Mouse (Mus musculus): Measurements from ENCODE around the gene Rbm44. TPM values are rescaled to one million over a fixed set of nuclear protein-coding genes. Genes with fewer than 3 reads are reported as not detected.

The Rbm44 gene
- polyA plus RNA-seq, 1 experiment: not detected

- no peak for DNase-seq (ENCODE audit: low read depth, low spot score)
- 51% methylated on average over 3 of the region's 3 CpGs for WGBS
Measured at GRCm38 (mm10) chr1:91176026-91176425, 31.1 kb downstream of the Rbm44 start.

DNA sequence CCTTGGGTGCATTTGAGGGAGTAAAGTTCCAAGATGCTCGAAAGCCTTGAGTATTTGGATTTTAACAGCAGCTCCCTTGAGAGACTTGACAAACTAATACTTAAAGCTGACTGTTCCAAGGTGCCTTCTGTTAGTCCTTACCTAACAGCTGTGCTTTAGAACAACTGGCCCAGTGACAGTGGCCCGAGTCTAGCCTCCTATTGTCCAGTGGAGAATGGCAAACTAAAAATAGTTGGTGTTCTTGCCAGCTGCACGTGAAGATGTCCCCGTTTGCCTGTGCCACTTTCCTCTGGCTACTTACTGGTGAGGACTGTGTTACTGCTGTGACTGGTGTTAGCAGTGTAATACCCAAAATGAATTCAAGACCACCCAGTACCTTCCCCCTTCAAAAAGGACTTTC, 32.0 kb downstream of the Rbm44 start:
- 72% methylated on average over 4 of the region's 4 CpGs for WGBS
- DNase-seq (ENCODE audit: low read depth, low spot score): no peak

GRCm38 (mm10) chr1:91179086-91179485, 34.2 kb downstream of the Rbm44 start:
- DNase-seq (ENCODE audit: low read depth, low spot score): no peak
- WGBS: 23% methylated on average over 5 of the region's 5 CpGs

DNA sequence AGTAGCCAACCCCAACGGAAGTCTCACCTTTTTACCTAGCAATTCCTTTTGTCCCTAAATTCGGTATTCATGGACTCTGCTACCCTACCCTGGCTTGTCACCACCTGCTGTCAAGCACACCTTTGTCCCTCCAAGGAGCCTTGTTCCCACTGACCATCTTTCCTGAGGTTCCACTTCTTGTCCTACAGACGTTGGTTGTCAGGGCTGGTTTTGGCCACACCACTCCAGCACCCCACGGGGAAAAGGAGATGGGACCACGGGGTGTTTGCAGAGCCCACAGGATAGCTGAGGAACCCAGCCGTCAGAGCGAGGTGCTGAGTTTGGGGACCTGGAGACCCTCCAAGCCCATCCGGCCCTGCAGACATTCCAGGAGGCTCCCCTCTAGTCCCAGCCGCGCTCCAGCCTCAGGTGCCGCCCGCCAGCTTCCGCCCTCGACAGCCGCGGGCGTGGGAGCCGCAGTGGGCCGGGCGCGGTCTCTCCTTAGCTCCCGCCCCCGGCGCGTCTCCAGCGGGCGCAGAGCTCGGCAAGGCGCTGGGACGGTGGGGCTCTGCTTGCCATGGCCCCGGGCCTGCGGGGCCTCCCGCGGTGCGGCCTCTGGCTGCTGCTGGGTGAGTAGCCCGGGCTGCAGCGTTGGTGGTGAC, 34.8 kb downstream of the Rbm44 start, which contains the start of gene Ramp1:
Gene Ramp1 (plus strand): TSS at position 290 of the 641 bp plus-strand sequence.
- DNase-seq (ENCODE audit: low read depth, low spot score): no peak
- WGBS: 2% methylated on average over 37 of the region's 37 CpGs

DNA sequence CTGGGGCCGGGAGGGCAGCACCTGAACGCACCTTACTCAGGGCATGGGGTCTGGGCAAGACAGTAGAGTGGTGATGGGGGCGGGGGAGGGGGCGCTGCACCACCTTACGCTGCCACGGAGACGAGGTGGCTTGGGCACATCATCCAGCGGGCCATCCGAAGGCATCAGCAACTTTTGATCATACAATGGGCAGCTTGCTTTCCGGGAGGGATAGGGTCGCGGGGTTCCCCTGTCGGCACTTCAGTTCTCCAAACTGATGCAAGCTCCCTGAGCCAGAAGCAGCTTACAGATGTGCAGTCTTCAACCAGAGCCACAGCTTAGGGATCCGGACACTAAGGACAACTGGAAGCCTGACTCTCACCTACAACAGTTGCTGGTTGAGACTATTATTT, 35.3 kb downstream of the Rbm44 start:
- 5% methylated on average over 14 of the region's 14 CpGs for WGBS

DNA sequence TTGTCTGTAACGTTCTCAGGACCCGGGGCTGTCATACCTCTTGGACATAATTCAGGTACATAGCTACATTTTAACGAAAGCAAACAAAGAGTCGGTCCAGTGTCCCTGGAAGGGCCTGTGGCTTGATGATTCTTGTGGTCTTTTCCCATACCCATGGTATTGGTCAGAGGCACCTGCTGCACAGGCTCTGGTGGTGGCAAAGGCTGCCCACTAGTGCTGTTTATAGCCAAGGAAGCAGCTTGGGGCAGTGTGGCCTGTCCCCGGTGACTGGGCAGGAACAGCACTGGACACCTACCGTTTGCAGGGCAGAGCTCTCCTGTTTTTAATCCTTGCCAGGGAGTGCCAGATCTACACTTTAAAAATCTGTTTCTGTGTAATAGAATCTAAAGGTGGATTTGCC, 35.8 kb downstream of the Rbm44 start:
- no peak for DNase-seq (ENCODE audit: low read depth, low spot score)
- 17% methylated on average over 6 of the region's 6 CpGs for WGBS

More for the DNA sequence above, 35.3 kb downstream of the Rbm44 start:
- DNase-seq (ENCODE audit: low read depth, low spot score): no peak

GRCm38 (mm10) chr1:91181261-91181660, 36.4 kb downstream of the Rbm44 start:
- 19% methylated on average over 5 of the region's 5 CpGs for WGBS
- no peak for DNase-seq (ENCODE audit: low read depth, low spot score)

- DNase-seq (ENCODE audit: low read depth, low spot score): no peak
- 11% methylated on average over 12 of the region's 12 CpGs for WGBS
Measured at GRCm38 (mm10) chr1:91181784-91182450, 37.0 kb downstream of the Rbm44 start.

DNA sequence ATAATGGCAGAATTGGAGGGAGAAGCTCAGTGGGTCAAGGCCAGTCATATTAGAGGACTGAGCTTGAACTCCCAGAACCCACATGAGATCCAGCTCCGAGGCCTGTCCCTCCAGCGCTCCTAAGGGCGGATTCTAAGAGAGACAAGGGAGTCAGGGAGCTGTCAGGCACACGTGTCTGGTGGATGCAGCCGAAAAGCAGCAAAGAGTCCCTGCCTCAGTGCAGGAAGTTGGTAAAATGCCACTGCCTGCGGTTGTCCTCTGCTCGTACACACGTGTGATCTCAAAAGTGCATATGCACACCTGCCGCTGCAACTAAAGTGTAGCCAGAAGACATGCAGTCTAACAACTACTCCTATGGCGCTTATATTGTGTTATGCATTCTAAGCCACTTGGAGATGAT, 38.4 kb downstream of the Rbm44 start:
- WGBS: 74% methylated on average over 10 of the region's 10 CpGs
- no peak for DNase-seq (ENCODE audit: low read depth, low spot score)

GRCm38 (mm10) chr1:91186677-91187076, 41.8 kb downstream of the Rbm44 start:
- 84% methylated on average over 6 of the region's 6 CpGs for WGBS
- DNase-seq (ENCODE audit: low read depth, low spot score): no peak

GRCm38 (mm10) chr1:91187315-91187714, 42.4 kb downstream of the Rbm44 start:
- no peak for DNase-seq (ENCODE audit: low read depth, low spot score)
- WGBS: 53% methylated on average over 5 of the region's 5 CpGs

DNA sequence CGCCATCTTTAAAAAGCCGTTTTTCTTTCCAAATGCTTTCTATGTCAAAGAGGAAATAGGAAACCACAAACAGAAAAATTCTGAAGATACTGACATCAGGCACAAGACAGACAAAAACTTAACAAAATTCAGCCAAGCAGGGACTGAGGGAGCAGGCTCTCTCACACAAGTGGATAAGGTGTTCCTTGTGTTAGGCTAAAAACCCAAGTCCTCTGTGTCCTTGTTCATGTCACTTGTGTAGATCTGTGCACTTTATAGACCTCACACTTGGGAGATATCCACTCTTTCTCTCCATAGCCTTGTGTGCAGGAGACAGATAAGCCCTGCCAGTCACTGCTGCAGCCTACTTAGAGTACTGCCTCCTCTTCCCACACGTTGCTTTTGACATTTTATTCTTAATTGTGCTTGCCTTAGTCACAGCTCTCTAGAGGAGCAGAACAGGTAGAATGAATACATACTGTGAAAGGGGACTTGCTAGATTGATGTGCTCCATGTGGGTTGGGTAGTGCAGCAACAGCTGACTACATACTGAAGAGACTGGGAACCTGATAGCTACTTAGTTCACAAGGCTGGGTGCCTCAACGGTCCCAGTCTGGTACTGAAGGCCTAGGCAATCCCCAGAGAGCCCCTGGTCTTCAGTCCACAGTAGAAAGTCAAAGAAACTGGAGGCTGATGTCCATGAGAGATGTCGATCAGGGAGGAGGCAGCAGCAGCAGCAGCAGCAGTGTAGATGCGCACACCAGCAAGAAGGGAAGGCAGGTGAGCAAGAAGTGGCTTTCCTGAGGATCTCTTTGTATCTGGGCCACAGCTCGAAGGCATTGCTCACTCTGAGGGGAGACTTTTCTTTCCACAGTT, 43.1 kb downstream of the Rbm44 start:
- 82% methylated on average over 7 of the region's 7 CpGs for WGBS
- DNase-seq (ENCODE audit: low read depth, low spot score): no peak

DNA sequence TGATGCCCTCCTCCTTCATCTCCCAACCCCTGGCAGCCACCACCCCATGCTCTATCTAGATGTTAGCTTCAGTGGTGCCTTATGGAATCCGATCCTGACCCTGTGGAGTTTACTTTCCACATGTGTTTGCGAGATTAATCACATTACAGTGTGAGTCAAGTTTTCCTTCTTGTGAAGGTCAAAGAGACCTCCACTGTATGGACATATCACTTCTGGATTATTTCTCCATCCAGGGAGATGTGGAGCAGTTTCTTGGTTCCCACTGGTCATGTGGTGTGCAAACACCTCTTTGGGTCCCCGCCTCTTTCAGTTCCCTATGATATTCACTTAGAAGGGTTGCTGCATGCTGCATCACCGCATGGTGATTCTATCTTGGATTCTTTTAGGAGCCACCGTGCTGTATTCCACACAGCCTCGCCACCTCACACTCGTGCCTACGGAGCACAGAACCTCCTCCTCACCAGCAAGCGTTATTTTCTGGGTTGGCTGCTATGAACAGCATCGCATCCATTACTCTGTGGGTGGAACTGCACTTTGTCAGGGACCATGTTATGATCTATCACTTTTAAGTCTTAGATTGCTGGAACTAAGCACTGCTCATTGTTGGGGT, 44.1 kb downstream of the Rbm44 start:
- DNase-seq (ENCODE audit: low read depth, low spot score): no peak
- WGBS: 82% methylated on average over 10 of the region's 10 CpGs

DNA sequence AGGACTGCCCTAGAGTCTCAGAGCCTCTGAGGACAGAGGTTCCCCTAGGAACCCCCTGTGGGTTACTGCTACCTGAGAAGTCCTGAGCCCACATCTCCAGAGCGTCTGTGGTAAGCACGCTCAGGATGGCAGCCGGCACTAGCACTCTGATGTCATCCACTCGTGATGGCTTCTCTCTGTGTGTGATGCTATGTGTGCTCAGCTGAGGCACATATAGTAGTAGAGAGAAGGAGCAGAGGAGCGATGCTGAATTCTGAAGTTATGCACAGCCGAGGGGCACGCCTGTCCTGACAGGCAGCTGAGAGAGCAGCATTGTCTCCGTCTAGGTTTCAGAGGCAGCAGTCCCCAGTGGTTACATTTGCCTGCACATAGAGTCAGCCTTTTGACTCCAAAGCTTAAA, 47.3 kb downstream of the Rbm44 start:
- no peak for DNase-seq (ENCODE audit: low read depth, low spot score)
- 52% methylated on average over 8 of the region's 8 CpGs for WGBS

GRCm38 (mm10) chr1:91193242-91193641, 48.4 kb downstream of the Rbm44 start:
- DNase-seq (ENCODE audit: low read depth, low spot score): no peak
- WGBS: 85% methylated on average over 4 of the region's 4 CpGs

- no peak for DNase-seq (ENCODE audit: low read depth, low spot score)
- WGBS: 80% methylated on average over 4 of the region's 4 CpGs
Measured at GRCm38 (mm10) chr1:91193680-91194079, 48.8 kb downstream of the Rbm44 start.

DNA sequence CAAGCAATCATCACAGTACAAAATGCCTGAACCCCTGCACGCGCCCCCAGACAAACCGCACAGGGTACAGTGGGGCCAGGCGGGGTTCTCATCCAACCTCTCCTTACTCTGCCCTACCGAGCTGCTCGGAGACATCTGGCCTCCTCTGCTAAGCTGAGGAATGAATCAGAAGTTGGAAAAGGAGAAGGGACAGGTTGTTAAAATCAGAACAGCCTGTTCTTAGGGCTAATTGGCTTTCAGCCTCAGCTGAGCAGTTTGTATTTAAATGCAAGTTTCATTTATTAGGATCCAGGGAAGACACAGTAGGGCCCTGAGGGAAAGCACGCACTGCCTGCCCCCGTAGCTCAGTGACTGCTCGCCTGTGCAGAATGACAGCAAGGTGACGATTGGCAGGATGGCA, 54.9 kb downstream of the Rbm44 start:
- 85% methylated on average over 10 of the region's 10 CpGs for WGBS
- no peak for DNase-seq (ENCODE audit: low read depth, low spot score)

- WGBS: 79% methylated on average over 3 of the region's 3 CpGs
- DNase-seq (ENCODE audit: low read depth, low spot score): no peak
Measured at GRCm38 (mm10) chr1:91201122-91201521, 56.2 kb downstream of the Rbm44 start.

- WGBS: 88% methylated on average over 5 of the region's 5 CpGs
- no peak for DNase-seq (ENCODE audit: low read depth, low spot score)
Measured at GRCm38 (mm10) chr1:91204221-91204765, 59.4 kb downstream of the Rbm44 start.

GRCm38 (mm10) chr1:91205651-91206050, 60.8 kb downstream of the Rbm44 start:
- no peak for DNase-seq (ENCODE audit: low read depth, low spot score)
- WGBS: 84% methylated on average over 6 of the region's 6 CpGs

Measured in large intestine, adult 2 months (tissue).